Mouse (Mus musculus) cerebellum, postnatal 36 days (tissue): Measurements from ENCODE around the gene Olfr92.

Experiments used
- DNase-seq, 2 experiments: peaks; one replicate each; pipeline ENCODE4 v3.0.0; 2021 to 2022; ENCODE audit warnings: mixed read lengths in 2 of 2

The Olfr92 gene

GRCm38 (mm10) chr17:37061435-37061834, 58.5 kb downstream of the Olfr92 start:
- no peak for DNase-seq
